Mouse (Mus musculus): ENCODE results near the gene Ppp1r16b.

The Ppp1r16b gene

DNA sequence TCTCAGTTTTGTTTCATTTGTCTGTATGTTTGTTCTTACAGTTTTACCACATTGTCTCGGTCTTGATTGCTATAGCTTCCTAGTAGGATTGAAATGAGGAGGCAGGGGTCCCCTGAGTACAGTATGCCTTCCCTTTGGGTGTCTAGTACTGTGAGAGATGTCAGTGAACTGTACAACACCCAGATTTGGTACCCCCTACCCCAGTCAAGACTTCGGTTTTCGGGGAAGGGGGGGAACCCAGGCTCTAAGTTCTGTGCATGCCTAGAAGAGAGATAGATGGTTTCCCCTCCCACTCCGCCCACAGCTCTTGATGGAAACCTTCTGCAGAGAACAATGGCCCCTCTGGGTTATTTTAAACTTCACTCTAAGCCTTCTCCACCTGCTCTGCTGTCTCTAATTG is at the start of gene Ppp1r16b:
Ppp1r16b (plus strand) TSS at position 301 of the 400 bp plus-strand sequence.
- no peak for DNase-seq

DNA sequence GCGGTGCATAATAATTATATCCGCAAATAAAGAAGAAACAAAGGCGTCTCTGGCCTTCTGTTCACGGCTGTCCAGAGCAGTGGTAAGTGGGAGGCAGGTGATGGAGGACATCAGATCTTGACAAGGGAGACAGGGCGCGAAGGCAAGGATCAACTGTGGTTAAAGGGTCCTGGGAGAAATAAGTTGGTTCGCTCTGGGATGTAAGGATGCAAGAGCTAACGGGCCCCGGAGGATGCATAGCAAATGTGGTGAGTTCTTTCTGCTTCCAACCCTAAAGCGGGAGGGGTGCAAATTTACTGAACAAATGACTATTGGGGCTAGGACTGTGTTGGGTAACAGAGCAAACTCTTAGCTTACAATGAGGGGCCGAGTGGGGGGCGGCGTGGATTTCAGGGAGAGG is 49.5 kb upstream of the Ppp1r16b start:
- no peak for DNase-seq

DNA sequence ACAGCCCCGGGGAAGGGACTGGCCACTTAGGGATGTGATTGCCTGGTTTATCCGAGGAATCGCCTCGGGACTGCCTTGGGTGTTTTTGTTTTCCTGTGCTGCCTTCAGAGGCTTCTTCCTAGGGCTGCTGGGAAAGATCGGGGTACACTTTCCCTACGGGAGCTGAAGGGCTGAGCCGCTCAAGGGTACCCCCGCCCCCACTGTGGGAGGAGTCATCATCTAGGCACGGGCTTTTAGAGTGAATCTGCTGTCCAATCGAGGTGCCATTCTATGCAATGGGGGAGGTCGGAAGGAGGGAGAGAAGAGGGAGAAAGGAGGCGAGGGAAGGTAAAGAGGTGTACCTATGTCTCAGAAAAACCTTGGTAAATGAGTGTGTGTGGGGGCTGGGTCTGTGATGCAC is 48.9 kb upstream of the Ppp1r16b start:
- no peak for DNase-seq

DNA sequence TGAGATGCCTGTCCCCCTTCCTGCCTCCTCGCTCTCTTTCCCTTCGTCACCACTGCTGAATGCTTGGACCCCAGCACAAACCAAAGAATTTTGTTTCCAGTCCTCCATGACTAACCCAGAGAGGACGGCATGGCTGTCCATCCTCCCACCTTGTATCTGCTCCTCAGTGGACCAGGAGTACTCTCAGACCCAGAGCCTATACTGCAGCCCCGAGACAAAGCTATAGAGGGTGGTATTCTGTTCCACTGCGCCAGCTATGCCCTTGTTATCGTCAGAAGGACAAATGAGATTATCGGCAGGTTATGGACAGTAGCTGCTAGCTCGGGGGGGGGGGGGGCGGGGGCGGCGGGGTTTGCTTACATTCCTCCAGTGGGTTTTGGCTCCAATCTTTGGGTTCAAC is 48.4 kb upstream of the Ppp1r16b start:
- DNase-seq: no peak

DNA sequence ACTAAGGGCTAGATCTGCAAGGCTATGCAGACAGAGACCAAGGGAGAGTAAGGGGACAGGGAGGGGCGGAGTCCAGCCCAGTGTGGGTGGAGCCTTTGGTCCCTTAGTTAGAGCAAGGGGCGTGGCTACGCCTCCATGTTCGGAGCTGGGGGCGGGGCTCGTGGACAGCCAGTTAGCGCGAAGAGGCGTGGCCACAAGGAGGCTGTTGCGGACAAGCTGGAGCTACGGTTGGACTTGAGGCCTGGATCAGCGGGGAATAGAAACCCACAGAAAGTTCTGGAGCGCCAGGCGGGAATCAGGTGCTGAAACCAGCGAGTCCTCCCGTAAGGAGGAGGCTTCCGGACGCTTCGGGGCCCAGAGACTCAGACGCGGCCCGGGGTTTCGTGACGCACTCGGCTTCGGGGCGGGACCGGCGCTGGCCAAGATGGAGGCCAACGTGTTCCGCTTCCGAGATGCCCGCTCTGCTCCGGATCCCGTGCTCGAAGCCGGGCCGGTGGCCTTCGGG is 40.4 kb upstream of the Ppp1r16b start, which contains the start of gene Actr5:
Actr5 (plus strand) TSS at position 171 of the 505 bp plus-strand sequence.
- DNase-seq: peak; percentile 97 to 99

DNA sequence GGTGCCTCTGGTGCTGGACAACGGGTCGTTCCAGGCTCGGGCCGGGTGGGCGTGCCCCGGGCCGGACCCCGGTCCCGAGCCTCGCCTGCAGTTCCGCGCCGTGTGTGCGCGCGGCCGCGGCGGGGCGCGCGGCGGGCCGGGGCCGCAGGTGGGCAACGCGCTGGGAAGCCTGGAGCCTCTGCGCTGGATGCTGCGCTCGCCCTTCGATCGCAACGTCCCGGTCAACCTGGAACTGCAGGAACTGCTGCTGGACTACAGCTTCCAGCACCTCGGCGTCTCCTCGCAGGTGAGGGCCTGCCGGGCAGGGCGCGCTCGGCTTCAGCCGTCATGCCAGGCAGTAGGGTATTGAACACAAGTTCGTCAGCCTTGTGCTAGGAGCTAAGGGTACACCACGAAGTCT is 40.0 kb upstream of the Ppp1r16b start:
- peak; percentile 18 to 44 for DNase-seq

DNA sequence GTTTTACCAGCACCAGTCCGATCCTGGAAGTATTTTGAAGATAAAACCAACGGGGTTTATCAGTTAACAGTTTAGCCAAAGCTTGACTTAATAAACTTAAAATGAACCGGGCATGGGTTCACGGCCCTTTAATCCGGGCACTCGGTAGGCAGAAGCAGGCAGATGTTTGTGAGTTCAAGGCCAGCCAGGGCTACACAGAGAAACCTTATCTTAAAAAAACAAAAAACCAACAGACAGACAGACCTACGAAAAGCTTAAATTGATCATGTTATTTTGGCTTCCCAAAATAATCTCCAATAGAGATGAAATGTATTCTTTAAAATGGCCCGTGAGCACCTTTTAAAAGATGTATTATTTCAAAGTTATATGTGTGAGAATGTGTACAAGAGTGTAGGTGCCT is 39.5 kb upstream of the Ppp1r16b start:
- no peak for DNase-seq

DNA sequence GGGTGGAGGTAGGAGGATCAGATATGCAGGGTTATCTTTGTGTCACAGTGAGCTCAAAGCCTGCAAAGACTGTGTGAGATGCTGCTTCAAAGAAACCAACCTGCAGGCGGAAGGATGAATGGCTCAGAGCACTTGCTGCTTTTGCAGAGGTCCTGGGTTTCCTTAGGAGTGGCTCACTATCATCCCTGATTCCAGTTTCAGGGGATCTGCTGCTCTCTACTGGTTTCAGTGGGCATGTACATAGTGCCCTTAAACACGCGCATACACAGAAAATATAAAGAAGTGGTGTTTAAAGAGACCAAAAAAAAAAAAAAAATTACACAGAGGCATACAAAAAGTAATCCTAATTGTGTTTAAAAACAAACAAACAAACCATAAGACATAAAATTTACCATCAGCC is 36.3 kb upstream of the Ppp1r16b start:
- DNase-seq: no peak

DNA sequence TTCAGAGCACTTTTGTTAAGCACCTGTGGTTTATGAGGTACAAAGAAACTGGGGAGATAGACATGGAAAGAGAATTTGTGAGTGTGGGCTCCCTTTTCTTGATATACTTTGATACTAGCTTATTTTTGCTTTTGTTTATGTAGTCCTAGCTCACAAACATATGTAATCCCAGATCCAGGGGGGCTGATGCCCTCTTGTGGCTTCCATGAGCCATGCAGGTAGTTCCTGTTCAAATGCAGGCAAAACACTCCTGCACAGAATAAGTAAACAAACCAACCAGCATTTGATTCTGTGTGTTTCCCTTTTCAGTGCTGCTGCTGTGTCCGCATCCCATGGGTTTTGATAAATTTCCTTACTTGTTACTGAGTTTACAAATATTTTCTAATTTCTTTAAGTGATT is 35.8 kb upstream of the Ppp1r16b start:
- DNase-seq: peak in 1 of 2 experiments; percentile 45

DNA sequence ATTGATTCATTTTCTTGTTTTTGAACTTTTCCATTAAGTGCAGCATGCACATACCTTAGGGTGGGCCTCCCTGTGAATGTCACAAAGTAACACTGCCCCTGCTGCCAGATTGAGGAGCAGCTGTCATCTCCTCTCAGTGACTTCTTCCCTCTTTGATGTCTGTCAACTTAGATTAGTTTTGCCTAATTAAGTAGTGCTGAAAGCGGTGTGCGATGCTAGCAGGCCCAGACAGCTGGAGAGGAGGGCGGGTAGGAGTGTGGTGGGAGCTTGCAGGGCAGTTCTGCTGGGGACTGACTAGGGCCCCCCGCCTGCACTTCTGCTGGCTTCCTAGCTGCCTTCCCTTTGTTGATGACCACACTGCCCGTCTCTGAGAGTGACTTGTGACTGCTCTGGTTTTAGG is 33.3 kb upstream of the Ppp1r16b start:
- peak in 1 of 2 experiments; percentile 14 for DNase-seq

DNA sequence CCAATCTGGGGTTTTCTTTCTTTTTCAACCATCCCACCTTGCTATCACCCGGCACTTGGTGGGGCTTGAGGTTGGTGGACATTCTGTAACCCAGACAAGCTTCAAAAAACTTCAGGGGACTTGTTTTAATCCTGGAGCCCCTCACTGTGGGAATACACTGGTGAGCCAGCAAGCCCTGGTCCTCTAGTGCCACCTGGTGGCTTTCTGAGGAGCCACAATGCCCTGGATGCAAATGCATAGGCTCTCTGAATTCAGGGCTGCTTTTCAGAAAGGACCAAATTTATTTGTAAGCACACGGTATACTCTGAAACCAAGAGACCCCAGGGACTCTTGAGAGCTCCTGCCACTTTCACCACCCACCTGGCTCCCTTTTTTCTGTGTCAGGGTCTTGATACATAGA is 23.3 kb upstream of the Ppp1r16b start:
- DNase-seq: peak; percentile 67 to 80

DNA sequence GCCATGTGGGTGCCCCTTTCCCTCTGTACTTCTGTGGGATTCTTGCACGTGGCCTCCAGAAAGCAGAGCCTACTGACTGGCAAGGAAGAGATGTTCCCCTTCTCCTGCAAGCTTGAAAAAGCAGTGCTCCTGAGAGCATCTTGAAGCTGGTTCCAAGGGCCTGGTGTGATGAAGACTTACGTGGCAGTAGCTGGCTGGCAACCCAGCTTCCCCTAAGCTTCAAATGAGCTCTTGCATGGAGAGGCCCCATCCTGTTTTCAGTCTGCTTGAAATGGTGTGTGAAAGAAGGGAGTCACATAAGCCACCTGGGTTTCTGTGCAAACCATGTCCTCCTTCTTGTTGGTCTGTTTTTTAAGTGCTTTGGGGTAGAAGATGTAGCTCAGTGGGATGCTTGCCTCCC is 22.6 kb upstream of the Ppp1r16b start:
- no peak for DNase-seq

DNA sequence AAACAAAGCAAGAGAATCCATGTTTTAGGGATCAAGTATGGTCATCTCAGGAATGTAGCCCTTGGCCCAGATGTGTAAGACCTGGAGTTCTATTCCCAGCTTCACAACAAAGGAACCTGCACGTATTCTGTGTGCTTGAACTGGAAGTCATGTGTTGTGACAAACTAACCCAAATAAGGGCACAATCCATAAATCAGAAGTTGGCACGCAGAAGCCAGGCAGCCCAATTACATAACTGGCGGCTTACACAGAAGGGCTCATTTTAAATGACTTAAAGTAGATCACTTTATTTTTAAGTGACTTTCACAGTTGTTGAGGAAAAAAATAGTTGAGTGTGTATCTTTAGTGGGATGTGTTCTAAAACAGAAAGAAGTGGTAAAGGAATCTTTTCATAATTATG is 21.4 kb upstream of the Ppp1r16b start:
- DNase-seq: no peak

DNA sequence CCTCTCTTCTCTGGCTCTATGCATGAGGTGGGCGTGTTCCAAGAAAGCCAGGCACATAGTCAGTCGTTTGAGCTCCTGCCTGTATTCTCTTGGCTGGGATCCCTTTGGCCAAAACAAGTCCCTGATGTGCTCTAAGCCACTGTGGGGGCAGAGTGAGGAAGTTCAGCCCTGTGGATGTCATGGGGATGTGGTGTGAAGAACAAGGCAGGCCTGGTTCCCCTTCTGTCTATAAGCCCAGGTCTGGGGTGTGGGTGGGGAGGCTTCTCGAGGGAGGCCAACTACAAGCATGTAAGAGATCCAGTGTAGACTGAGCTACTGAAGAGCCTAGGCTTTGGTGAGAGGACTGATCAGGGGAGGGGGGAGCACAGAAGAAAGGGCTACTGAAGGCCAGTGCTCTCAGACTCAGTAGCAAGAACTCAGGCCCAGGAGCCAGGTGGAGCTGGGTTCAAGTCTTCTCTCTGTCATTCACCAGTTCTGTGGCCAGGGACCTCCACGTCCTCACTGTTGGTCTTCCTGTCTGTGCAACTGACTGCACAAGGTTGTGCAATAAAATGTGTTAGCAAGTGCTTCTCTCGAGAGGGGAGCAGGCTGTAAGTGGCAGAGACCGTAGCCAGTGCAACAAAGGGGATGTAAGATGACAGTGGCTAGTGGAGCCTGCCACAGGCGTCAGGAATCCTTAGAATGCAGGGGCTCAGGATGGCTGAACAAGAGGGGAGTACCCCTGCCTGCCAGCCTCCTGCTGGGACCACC is 13.9 kb upstream of the Ppp1r16b start:
- DNase-seq: no peak

DNA sequence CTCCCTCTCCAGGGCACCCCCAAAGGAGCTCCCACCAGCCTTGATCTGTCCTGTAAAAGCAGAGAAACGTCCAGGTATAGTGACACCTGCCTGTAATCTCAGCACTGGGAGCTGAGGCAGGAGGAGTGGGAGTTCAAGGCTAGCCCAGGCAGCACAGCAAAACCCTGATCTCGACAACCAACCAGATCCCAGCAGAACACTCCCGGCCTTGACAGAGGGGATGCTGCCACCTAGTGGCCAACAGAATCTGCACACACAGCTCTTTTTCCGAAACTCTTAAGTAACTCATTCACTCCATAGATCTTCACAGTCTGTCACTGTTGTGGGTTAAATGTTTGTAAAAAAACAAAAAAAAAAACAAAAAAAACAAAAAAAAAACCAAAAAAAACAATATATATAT is 12.2 kb upstream of the Ppp1r16b start:
- DNase-seq: peak; percentile 86 to 90

DNA sequence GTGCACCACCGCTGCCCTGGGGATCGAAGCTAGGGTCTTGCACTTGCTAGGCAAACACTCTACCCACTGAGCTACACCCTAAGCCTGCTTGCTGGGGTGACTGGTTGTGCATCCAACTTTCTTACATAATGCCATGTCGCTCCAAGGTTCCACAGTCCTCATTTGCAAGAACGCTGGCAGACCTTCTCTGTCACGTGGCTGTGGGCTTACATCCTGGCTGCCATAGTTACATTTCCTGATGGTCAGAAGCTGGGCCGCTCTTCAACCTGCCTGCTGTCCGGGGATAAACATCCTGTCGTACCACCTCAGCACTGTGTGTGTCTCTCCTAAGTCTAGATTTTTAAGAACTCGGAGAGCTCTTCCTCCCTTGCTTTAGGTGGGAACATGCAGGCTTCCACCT is 10.5 kb upstream of the Ppp1r16b start:
- peak; percentile 75 to 92 for DNase-seq

DNA sequence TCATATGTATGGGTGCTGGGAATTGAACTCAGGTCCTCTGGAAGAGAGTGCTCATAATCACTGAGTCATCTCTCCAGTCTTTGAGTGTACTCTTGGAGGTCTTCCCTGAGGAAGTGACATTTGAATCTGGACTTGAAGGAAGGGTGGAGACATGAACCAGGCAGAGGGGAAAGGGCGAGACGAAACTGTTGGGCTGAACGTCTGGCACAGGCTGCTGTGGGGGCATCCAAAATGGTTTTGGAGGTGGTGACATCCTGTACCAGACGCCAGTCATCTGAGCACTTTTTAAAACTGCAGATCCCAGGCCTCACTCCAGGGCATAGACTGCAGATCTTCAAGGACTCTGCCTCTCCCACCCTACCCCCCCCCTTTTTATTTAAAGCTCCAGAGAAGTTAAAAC is 9.4 kb upstream of the Ppp1r16b start:
- no peak for DNase-seq

DNA sequence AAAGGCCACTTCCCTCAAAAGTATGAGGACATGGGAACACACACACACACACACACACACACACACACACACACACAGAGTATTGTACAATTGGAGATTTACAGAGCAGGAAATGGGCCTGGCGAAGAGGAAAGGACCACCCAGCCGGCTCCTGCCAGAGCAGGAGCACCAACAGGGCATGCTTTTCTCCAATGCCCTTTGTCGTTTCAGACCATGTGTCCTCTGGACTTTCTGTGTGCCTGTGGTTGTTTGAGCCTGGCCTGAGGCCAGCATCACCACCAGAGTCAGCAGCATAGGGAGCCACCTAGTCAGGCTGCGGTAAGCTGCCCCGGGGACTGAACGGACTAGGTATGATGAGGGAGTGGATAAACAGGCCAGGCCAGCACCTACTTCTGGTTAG is 6.4 kb upstream of the Ppp1r16b start:
- DNase-seq: peak; percentile 78 to 94

DNA sequence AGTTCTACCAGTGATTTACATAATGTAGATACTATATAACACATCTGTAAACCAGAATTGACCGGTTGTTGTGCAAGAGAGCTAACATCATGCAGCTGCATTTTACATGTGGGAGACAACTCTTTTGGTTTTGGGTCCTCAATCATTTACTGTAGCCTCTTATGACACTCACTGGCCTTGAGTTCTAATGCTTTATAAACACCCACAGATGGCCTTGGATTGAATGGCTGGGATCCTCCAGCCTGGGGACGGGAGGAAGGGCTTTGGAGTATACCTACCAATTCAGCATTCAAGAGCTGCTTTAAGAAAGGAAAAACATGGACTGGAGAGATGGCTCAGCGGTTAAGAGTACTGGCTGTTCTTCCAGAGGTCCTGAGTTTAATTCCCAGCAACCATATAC is 5.9 kb upstream of the Ppp1r16b start:
- no peak for DNase-seq

DNA sequence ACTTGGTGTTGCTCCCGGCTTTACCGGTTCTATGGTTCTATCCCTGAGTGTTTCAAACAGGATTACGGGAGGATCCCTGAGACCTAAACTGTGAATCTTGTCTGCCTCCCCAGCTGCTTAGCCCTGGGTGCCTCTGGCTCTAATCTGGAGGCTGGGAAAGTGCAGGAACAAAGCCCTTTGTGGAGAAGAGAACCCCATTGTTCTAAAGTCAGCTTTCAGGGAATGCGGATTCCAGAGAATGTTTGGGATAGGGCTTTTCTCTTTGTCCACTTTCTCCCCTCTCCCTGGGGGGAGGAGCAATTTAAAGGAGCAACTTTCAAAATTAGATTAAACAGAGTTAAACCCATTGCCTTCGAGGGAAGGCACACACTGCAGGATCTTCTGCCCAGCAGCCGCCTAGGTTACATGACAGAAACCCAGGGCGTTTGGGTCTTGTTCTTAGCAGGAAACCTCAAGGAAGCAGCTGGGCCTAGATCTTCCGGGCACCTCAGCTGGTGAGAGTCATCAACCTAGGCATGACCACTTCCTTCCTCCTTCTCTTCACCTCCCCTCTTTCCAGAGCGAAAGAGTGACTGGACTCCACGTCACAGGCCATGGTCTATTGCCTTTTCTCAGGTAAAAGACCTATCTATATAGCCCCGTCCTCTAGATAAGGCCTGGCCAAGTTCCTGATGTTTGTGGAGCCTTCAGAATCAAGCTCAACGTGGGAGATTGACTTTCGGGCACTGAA is 1.0 kb downstream of the Ppp1r16b start:
- no peak for DNase-seq

DNA sequence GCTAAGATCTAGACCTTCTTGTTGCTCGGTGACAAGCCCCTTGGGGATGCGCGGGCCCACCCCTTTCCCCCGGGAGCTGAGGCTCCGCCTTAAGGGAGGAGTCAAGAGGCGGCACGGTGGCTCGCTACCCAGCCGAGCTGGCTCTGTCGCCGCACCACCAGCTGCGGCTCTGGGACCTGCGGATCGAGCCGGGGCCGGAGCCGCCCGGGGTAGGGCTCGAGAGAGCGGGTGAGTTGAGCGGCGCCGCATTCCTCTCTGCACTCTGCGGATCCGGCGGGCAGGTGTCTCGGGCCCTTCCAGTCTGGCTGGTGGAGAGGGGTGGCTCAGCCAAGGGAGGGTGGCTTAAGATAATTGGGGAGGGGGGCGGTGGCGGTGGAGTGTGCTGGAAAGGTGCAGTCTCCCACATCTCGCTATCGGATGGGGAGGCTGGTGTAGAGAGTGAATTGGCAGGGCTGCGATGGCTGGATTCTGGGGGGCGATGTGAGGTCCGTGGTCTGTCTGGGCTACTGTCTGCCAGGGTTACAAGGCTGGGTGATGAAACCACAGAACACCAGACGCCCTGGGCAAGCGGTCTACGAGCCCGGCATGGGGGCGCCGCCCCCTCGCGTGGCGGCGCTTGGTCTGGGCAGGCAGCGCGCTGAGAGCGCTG is 1.9 kb downstream of the Ppp1r16b start:
- peak; percentile 71 to 85 for DNase-seq

DNA sequence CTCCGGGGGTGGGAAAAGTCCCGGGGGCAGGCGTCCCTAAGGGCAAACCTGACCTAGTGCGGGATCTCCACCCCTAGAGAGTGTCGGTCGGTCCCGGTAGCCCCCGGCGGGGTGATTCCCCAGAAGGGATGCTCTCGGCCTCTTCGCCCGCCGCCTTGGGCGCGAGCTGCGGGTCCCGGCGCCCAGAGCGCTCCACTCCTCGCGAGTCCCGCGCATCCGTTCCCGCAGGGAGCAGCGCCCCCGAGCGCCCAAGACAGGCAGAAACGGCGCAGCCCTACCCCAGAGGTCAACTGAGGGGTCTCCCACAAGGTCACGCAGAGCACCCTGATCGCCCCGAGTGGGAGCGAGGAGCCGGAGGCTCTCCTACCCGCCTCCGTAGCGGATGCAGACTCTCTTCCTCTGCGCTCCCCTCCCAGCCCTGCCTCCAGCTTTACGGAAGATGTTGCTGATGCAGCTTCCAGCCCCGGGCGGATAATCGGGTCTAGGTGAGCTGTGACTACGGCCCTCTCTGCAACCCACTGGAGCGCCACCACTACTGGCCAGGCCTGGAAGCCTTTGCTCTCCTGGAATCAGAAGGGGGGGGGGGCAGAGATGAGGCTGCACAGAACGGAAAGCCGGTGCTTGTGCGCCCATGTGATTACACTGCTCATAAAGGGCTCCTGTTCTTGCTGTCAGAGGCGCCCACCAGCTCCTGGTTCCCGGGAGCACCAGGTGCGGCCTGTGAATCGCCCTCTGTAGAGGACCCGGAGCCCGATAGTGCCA is 2.7 kb downstream of the Ppp1r16b start:
- DNase-seq: peak in 1 of 2 experiments; percentile 70
